Comparison of ENCODE assay signal across 15 mouse cellular contexts in the genomic region with DNA sequence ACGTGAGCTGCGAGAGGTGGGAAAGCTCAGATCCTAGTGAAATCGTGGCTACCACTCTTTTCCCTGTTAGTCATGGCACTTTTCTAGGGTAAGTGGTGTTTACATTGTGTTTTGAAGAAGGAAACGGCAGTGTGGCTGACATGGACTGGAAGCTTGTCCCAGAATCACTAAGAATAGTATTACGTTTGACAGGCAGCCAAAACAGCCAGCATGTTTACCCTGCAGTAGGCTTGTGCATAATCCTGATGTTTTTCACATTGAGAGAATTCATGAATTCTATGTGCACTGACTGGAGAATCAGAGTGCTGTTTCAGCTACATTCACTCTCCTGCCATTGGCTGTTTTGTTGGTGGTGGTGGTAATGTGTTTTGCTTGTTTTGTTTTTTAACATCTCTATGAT.
DNase-seq lines count a peak whose midpoint lies in the region; ATAC-seq lines count a peak whose summit lies in the region.
"Had no signal": no experiment of that assay in that cellular context is flagged by ENCODE, and none has a peak within 500 bp of the region (broad histone marks: within the 10 kb centered on the region; RNA-seq: fewer than 3 reads in every experiment).

No protein-coding gene starts in this region.

- H3K9ac ChIP-seq in heart, embryonic 14.5 days (ENCODE audit: low read length) = no peak overlapping the region; the same call in 1 of the 2 replicates
- no peak overlapping the region for H3K9ac ChIP-seq in lung, embryonic 16.5 days (ENCODE audit: low read length)
- H3K9ac ChIP-seq in stomach, embryonic 16.5 days (ENCODE audit: low read length) = no peak overlapping the region
- H3K9ac ChIP-seq: liver, embryonic 12.5 days had no signal

- ATAC-seq in heart, embryonic 14.5 days (ENCODE audit: insufficient number of reproducible peaks, insufficient read depth, low FRiP score, low read depth) = no peak
- peak; percentile 89 for ATAC-seq in lung, embryonic 16.5 days (ENCODE audit: low read depth)
- no peak for ATAC-seq in stomach, embryonic 16.5 days (ENCODE audit: insufficient read depth, low FRiP score)
- ATAC-seq: hindbrain, postnatal 0 days; liver, embryonic 12.5 days had no signal

- H3K4me1 ChIP-seq in heart, embryonic 14.5 days (ENCODE audit: control insufficient read depth in 2 of 2, insufficient read depth in 2 of 2, low read length in 2 of 2) = peaks cover 4 to 16% of the 10 kb centered on the region in 2 experiments; a peak in 3 of 4 replicates
- peaks cover 5% of the 10 kb centered on the region; the same call in 1 of the 2 replicates for H3K4me1 ChIP-seq in lung, embryonic 16.5 days (replicated peaks; ENCODE audit: control insufficient read depth, insufficient read depth, low read length)
- H3K4me1 ChIP-seq in stomach, embryonic 16.5 days (ENCODE audit: control insufficient read depth, insufficient read depth, low read length) = 0 out of 2 replicates have a peak, but pooled peaks cover 8% of the 10 kb centered on the region
- H3K4me1 ChIP-seq: liver, embryonic 12.5 days had no signal

- peak overlapping the region; percentile 71 to 72 for H3K27ac ChIP-seq in heart, embryonic 14.5 days (replicated peaks in 1 of 2; ENCODE audit: control insufficient read depth in 1 of 2, insufficient read depth in 1 of 2, low read depth in 2 of 2, low read length in 2 of 2)
- H3K27ac ChIP-seq in lung, embryonic 16.5 days (ENCODE audit: low read length) = peak overlapping the region; percentile 62
- H3K27ac ChIP-seq in stomach, embryonic 16.5 days (ENCODE audit: low read length) = peak overlapping the region; percentile 15
- H3K27ac ChIP-seq: hindbrain, postnatal 0 days; liver, embryonic 12.5 days had no signal

- intact Hi-C loops in left cerebral cortex, postnatal 14 days (cut with DNase I) = no loop called here

- DNase-seq in heart, adult 11 months = no peak
- peak; percentile 19 to 45 for DNase-seq in left cerebral cortex, postnatal 14 days (ENCODE audit: low spot score in 2 of 2)
- no peak for DNase-seq in left cerebral cortex, adult 11 months (ENCODE audit: low spot score)
- no peak for DNase-seq in kidney, adult 11 months
- DNase-seq: cerebellum, adult 9-10 months; embryo, embryonic 11 days; gastrocnemius, postnatal 36 days; kidney, postnatal 25 days; thymus, postnatal 4 days had no signal

- no peaks in the 10 kb centered on the region for H3K9me3 ChIP-seq in heart, embryonic 14.5 days (ENCODE audit: control insufficient read depth, low read length)
- H3K9me3 ChIP-seq in lung, embryonic 16.5 days (ENCODE audit: control insufficient read depth, low read length) = no peaks in the 10 kb centered on the region
- no peaks in the 10 kb centered on the region for H3K9me3 ChIP-seq in stomach, embryonic 16.5 days (replicated peaks; ENCODE audit: control insufficient read depth, low read length)
- H3K9me3 ChIP-seq: liver, embryonic 12.5 days had no signal

- no peak overlapping the region for H3K4me3 ChIP-seq in heart, embryonic 14.5 days (ENCODE audit: control insufficient read depth in 1 of 2, insufficient read depth in 1 of 2, low read depth in 1 of 2, low read length in 2 of 2)
- no peak overlapping the region for H3K4me3 ChIP-seq in lung, embryonic 16.5 days (ENCODE audit: low read length)
- H3K4me3 ChIP-seq in stomach, embryonic 16.5 days (replicated peaks; ENCODE audit: low read length) = 0 out of 2 replicates have a peak overlapping the region, but pooled peaks have one; percentile 5
- H3K4me3 ChIP-seq: liver, embryonic 12.5 days had no signal

- H3K27me3 ChIP-seq in heart, embryonic 14.5 days (ENCODE audit: control insufficient read depth, insufficient read depth, low read length) = no peaks in the 10 kb centered on the region
- H3K27me3 ChIP-seq in lung, embryonic 16.5 days (ENCODE audit: control insufficient read depth, insufficient read depth, low read depth, low read length) = no peaks in the 10 kb centered on the region
- H3K27me3 ChIP-seq in stomach, embryonic 16.5 days (ENCODE audit: control insufficient read depth, insufficient read depth, low read length) = no peaks in the 10 kb centered on the region
- H3K27me3 ChIP-seq: CH12.LX; liver, embryonic 12.5 days had no signal

- WGBS in heart, embryonic 14.5 days = 35% methylated on average over 5 of the region's 5 CpGs
- 8% methylated on average over 5 of the region's 5 CpGs for WGBS in lung, embryonic 16.5 days
- 27% methylated on average over 5 of the region's 5 CpGs for WGBS in stomach, embryonic 16.5 days

- H3K36me3 ChIP-seq in heart, embryonic 14.5 days (ENCODE audit: control insufficient read depth, insufficient read depth, low read length) = no peaks in the 10 kb centered on the region
- no peaks in the 10 kb centered on the region for H3K36me3 ChIP-seq in lung, embryonic 16.5 days (ENCODE audit: control insufficient read depth, insufficient read depth, low read length)
- no peaks in the 10 kb centered on the region for H3K36me3 ChIP-seq in stomach, embryonic 16.5 days (ENCODE audit: control insufficient read depth, insufficient read depth, low read length)
- H3K36me3 ChIP-seq: liver, embryonic 12.5 days had no signal

- H3K4me2 ChIP-seq in heart, embryonic 14.5 days (ENCODE audit: low read length) = no peak overlapping the region
- H3K4me2 ChIP-seq in lung, embryonic 16.5 days (ENCODE audit: low read depth, low read length) = peak overlapping the region; percentile 44
- H3K4me2 ChIP-seq in stomach, embryonic 16.5 days (ENCODE audit: low read depth, low read length) = peak overlapping the region; percentile 26; the same call in 1 of the 2 replicates
- H3K4me2 ChIP-seq: liver, embryonic 12.5 days had no signal

Comparison
In these comparisons a context has a peak if more than half of its experiments do, and no peak if none do; other contexts are left out.
1. DNase-seq: peak in left cerebral cortex, postnatal 14 days (2 of 2); none in heart, adult 11 months (single experiment), left cerebral cortex, adult 11 months (single experiment) and kidney, adult 11 months (single experiment).
2. H3K27ac ChIP-seq: peak in every context shown above with its lines; median percentile 72 in heart, embryonic 14.5 days; 62 in lung, embryonic 16.5 days; 15 in stomach, embryonic 16.5 days.